Mouse (Mus musculus) hindbrain, embryonic 16.5 days (tissue): Measurements from ENCODE around the gene Trim9. TPM values are rescaled to one million over a fixed set of nuclear protein-coding genes. Genes with fewer than 3 reads are reported as not detected.

Experiments
- ATAC-seq: fragments of 200-750 bp; cut with Nextera tagmentation; 2 replicates; pipeline ENCODE4 v1.8.0; 2017; ENCODE audit warnings: moderate TSS enrichment, moderate library complexity
- H3K27ac ChIP-seq: fragments of 300-500 bp; sonication (generic); 2 replicates; pipeline ENCODE4 v1.5.1; 2014; ENCODE audit warnings: low read depth, mild to moderate bottlenecking, control low read depth, low read length, moderate library complexity
- H3K27me3 ChIP-seq: fragments of 300-500 bp; sonication (generic); replicated peaks from 2 replicates; pipeline ENCODE4 v1.6.1; 2014; ENCODE audit warnings: low read length; ENCODE audit not compliant: control insufficient read depth, insufficient read depth
- H3K36me3 ChIP-seq: fragments of 300-500 bp; sonication (generic); 2 replicates; pipeline ENCODE4 v1.6.1; 2014; ENCODE audit warnings: mild to moderate bottlenecking, low read length, moderate library complexity, mixed read lengths; ENCODE audit not compliant: control insufficient read depth, insufficient read depth
- H3K4me1 ChIP-seq: fragments of 300-500 bp; sonication (generic); 2 replicates; pipeline ENCODE4 v1.6.1; 2014; ENCODE audit warnings: low read depth, low read length; ENCODE audit not compliant: control insufficient read depth, insufficient read depth
- H3K4me2 ChIP-seq: fragments of 300-500 bp; sonication (generic); 2 replicates; pipeline ENCODE4 v1.6.1; 2014; ENCODE audit warnings: mild to moderate bottlenecking, low read length, control low read depth, moderate library complexity
- H3K4me3 ChIP-seq: fragments of 300-500 bp; sonication (generic); 2 replicates; pipeline ENCODE4 v1.5.1; 2014; ENCODE audit warnings: mild to moderate bottlenecking, low read length, control low read depth, moderate library complexity
- H3K9ac ChIP-seq: fragments of 300-500 bp; sonication (generic); 2 replicates; pipeline ENCODE4 v1.6.1; 2014; ENCODE audit warnings: low read depth, mild to moderate bottlenecking, control low read depth, low read length, moderate library complexity
- H3K9me3 ChIP-seq: fragments of 300-500 bp; sonication (generic); 2 replicates; pipeline ENCODE4 v1.6.1; 2014; ENCODE audit warnings: mild to moderate bottlenecking, low read length, moderate library complexity; ENCODE audit not compliant: control insufficient read depth
- WGBS: fragments of 180-500 bp; shearing (Covaris S2); extraction: QIAGEN DNeasy Blood & Tissue Kit; methylation state at CpG from one replicate; pipeline ENCODE4 v1.1.7; 2014; 5-methylcytosine and 5-hydroxymethylcytosine counted together
- polyA plus RNA-seq: library from polyadenylated mRNA; unstranded; fragments of >200 nt; fragmentation: Nextera tagmentation; extraction: Ambion mirVana; gene quantifications from 2 replicates; pipeline ENCODE4 v1.2.1, GENCODE M21; 2015

Gene Trim9
- polyA plus RNA-seq, 1 experiment from 2014 or later = 98.0 TPM

GRCm38 (mm10) chr12:70228155-70228554, 119.3 kb downstream of the Trim9 start:
- Histone ChIP-seq H3K4me2 (no peak overlapping the region), H3K36me3 (no peaks in the 10 kb centered on the region), H3K4me3 (no peak overlapping the region), H3K9me3 (no peaks in the 10 kb centered on the region), H3K9ac (no peak overlapping the region), H3K27ac (no peak overlapping the region), H3K27me3 (peaks cover 6% of the 10 kb centered on the region; the same call in 1 of the 2 replicates), H3K4me1 (peaks cover 12% of the 10 kb centered on the region)
- ATAC-seq = no peak
- WGBS = 65% methylated on average over 11 of the region's 11 CpGs

DNA sequence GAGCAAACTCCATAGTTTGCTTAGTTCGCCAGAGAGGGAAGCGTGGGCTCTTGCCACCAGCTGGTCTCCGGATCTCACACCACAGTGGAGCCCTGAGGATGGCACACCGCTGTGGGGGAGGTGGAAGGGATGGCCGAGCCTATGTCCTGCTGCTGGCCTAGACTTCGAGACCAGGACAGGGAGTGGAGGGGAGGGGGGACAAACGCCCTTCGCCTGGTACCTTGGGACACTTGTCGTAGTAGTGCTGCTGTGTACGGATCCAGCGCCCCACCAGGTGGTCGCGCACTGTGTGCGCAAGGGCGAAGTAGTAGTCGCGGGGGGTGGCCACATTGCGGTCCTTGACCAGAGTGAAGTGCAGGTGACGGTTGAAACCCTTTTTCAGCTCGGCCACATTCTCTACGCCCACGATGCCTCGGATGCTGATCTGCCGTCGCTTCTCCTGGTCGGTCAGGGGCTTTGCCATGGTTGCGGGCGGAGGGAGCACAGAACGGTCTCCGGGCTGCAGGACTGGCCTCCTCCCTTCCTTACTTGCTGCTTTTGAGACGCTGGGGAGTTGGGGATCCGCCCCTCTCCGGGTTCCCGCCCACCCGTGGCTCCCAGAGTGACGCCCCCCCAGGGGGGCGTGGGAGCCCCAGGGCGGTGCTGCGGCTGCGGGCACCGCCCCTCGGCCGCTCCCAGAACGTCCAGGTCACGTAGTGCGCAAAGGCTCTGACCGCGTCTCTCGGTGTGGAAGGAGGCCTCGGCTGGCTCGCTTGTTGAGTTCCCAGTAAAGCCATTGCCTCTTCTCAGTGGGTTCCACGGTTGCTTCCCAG, 120.1 kb downstream of the Trim9 start:
- H3K27ac ChIP-seq = no peak overlapping the region
- H3K4me2 ChIP-seq = peak overlapping the region; percentile 69
- peak overlapping the region; percentile 73 for H3K9ac ChIP-seq
- peaks cover 6% of the 10 kb centered on the region; the same call in 1 of the 2 replicates for H3K27me3 ChIP-seq
- peak; percentile 82 for ATAC-seq
- peaks cover 12% of the 10 kb centered on the region for H3K4me1 ChIP-seq
- H3K36me3 ChIP-seq = no peaks in the 10 kb centered on the region
- no peaks in the 10 kb centered on the region for H3K9me3 ChIP-seq
- 1% methylated on average over 44 of the region's 52 CpGs for WGBS
- H3K4me3 ChIP-seq = peak overlapping the region; percentile 50

DNA sequence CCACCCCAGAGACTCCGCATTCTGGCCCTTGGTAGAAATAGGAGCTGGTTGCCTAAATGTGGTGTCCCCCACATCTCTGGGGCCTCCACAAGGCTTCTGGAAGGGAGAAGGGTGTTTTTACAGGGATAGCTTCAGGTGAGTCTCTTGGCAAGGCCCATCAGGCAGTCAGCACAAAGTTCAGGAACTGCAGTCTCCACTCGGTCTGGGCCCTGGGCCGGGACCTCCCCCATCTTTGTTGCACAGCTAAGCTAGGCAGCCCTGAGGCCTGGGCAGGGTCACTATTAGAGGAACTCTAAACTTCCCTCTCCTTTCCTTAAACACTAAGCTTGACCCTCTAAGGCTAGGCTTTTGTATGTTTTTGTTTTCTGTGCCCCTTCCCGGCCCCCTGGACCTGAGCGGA, 120.8 kb downstream of the Trim9 start:
- WGBS = 35% methylated on average over 5 of the region's 5 CpGs
- peak overlapping the region; percentile 50 for H3K4me3 ChIP-seq
- peak overlapping the region; percentile 73 for H3K9ac ChIP-seq
- H3K36me3 ChIP-seq = no peaks in the 10 kb centered on the region
- peaks cover 6% of the 10 kb centered on the region; the same call in 1 of the 2 replicates for H3K27me3 ChIP-seq
- H3K4me2 ChIP-seq = peak overlapping the region; percentile 69
- no peaks in the 10 kb centered on the region for H3K9me3 ChIP-seq
- H3K27ac ChIP-seq = no peak overlapping the region
- H3K4me1 ChIP-seq = peaks cover 12% of the 10 kb centered on the region
- ATAC-seq = no peak

DNA sequence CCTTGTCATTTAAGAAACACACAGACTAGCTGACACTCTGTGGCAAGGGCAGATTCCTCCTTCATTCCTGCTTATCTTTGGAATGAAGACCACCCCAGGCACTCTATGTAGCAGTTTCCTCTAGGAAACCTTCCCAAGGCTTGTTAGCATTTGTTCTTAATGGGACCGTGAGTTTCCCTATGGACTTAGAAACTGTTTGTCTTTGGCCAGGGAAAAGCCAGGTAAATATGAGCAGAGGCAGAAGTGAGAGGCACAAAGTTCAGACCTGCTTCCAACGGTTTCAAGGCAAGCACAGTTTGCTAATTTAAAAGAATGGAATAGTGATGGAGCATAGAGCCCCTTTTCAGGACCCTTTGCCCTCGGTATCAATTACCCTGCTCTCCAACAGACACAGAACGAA, 124.1 kb downstream of the Trim9 start:
- Histone ChIP-seq H3K4me3 (no peak overlapping the region), H3K36me3 (no peaks in the 10 kb centered on the region), H3K4me1 (peaks cover 12% of the 10 kb centered on the region), H3K27ac (no peak overlapping the region), H3K27me3 (peaks cover 6% of the 10 kb centered on the region; the same call in 1 of the 2 replicates), H3K9me3 (no peaks in the 10 kb centered on the region), H3K9ac (no peak overlapping the region), H3K4me2 (no peak overlapping the region)
- no peak for ATAC-seq
- 68% methylated on average over 4 of the region's 4 CpGs for WGBS

DNA sequence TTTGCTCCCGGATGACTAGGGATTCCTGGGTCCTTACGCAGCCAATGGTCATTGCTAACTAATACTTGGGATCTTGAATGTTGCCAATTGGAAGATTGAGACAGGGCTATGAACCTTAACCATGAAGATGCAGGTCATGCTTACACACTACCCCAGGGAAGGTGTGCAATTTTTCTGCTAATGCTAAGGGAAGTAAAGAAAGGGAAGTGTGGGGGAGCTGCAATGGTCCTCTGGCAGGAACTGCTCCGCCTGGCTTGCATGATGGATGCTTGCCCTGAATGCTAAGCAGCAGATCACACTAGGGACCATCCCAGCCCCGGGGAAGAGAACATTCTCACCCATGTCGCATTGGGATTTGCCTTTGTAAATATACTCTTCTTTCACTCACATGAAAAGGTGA, 126.0 kb downstream of the Trim9 start:
- WGBS = 71% methylated on average over 5 of the region's 5 CpGs
- Histone ChIP-seq H3K4me2 (no peak overlapping the region), H3K4me3 (no peak overlapping the region), H3K27ac (no peak overlapping the region), H3K9ac (no peak overlapping the region), H3K9me3 (no peaks in the 10 kb centered on the region), H3K4me1 (no peaks in the 10 kb centered on the region; the same call in 1 of the 2 replicates), H3K36me3 (no peaks in the 10 kb centered on the region), H3K27me3 (peaks cover 4% of the 10 kb centered on the region; the same call in 1 of the 2 replicates)
- no peak for ATAC-seq

- Histone ChIP-seq H3K9ac (no peak overlapping the region), H3K27me3 (no peaks in the 10 kb centered on the region), H3K27ac (no peak overlapping the region), H3K4me2 (no peak overlapping the region), H3K4me3 (no peak overlapping the region), H3K36me3 (no peaks in the 10 kb centered on the region), H3K9me3 (no peaks in the 10 kb centered on the region), H3K4me1 (no peaks in the 10 kb centered on the region; the same call in 1 of the 2 replicates)
- WGBS = 89% methylated on average over 8 of the region's 8 CpGs
- ATAC-seq = no peak
These were observed 128.4 kb downstream of the Trim9 start for GRCm38 (mm10) chr12:70218795-70219540.

- no peak for ATAC-seq
- H3K4me2 ChIP-seq = no peak overlapping the region
These were observed 131.1 kb downstream of the Trim9 start for GRCm38 (mm10) chr12:70216229-70216800.

DNA sequence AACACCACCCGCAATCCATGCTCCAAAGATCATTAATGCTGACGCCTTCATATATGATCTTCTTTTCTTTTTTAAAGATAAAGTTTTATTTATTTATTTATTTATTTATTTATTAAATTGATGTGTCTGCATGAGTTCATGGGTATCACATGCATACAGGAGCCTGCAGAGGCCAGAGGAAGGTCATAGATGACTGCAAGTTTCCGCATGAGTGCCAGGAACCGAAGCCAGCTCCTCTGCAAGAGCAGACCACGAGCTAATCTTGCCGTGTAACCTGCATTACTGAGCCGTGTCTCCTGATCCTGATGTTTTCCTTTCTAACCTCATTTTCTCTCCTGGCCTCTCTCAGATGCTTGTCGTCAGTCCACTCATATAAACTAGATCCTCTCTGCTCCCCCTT, 133.1 kb downstream of the Trim9 start:
- H3K27me3 ChIP-seq = no peaks in the 10 kb centered on the region
- no peaks in the 10 kb centered on the region for H3K9me3 ChIP-seq
- 83% methylated on average over 8 of the region's 8 CpGs for WGBS
- H3K4me3 ChIP-seq = no peak overlapping the region
- H3K4me2 ChIP-seq = no peak overlapping the region
- no peak overlapping the region for H3K9ac ChIP-seq
- H3K27ac ChIP-seq = no peak overlapping the region
- no peaks in the 10 kb centered on the region; the same call in 1 of the 2 replicates for H3K4me1 ChIP-seq
- no peaks in the 10 kb centered on the region for H3K36me3 ChIP-seq
- ATAC-seq = no peak

More at GRCm38 (mm10) chr12:70216229-70216800, 131.1 kb downstream of the Trim9 start:
- Histone ChIP-seq H3K4me3 (no peak overlapping the region), H3K27me3 (no peaks in the 10 kb centered on the region), H3K4me1 (no peaks in the 10 kb centered on the region; the same call in 1 of the 2 replicates), H3K36me3 (no peaks in the 10 kb centered on the region), H3K9ac (no peak overlapping the region), H3K27ac (no peak overlapping the region), H3K9me3 (no peaks in the 10 kb centered on the region)
- WGBS = 33% methylated on average over 16 of the region's 16 CpGs

- H3K4me2 ChIP-seq = no peak overlapping the region
- H3K36me3 ChIP-seq = no peaks in the 10 kb centered on the region
- no peaks in the 10 kb centered on the region for H3K9me3 ChIP-seq
- no peak overlapping the region for H3K4me3 ChIP-seq
- H3K27me3 ChIP-seq = no peaks in the 10 kb centered on the region
- WGBS = 93% methylated on average over 6 of the region's 6 CpGs
- no peaks in the 10 kb centered on the region; the same call in 1 of the 2 replicates for H3K4me1 ChIP-seq
- no peak for ATAC-seq
- H3K27ac ChIP-seq = no peak overlapping the region
- no peak overlapping the region for H3K9ac ChIP-seq
These were observed 133.8 kb downstream of the Trim9 start for GRCm38 (mm10) chr12:70213601-70214000.
